Comparison of ENCODE assay signal across 22 mouse cellular contexts in genomic region chr15:100961561-100961960, GRCm38 (mm10).
A peak's percentile ranks its signal among the peaks of the same experiment; 100 is the strongest.
DNase-seq lines count a peak whose midpoint lies in the region; ATAC-seq and TF ChIP-seq lines count a peak whose summit lies in the region.
"Had no signal": no experiment of that assay in that cellular context is flagged by ENCODE, and none has a peak within 500 bp of the region (broad histone marks: within the 10 kb centered on the region; RNA-seq: fewer than 3 reads in every experiment).

No protein-coding gene starts in this region.

- no peaks in the 10 kb centered on the region for H3K27me3 ChIP-seq in kidney, postnatal 0 days (ENCODE audit: insufficient read depth, low read length)
- H3K27me3 ChIP-seq: limb, embryonic 15.5 days had no signal

- ATAC-seq in kidney, postnatal 0 days (replicated peaks; ENCODE audit: low FRiP score, low read depth), result no peak
- ATAC-seq: activated CD4-positive, CD25-positive, alpha-beta regulatory T cell, adult 4 months; forebrain, embryonic 14.5 days; hindbrain, embryonic 16.5 days; liver, postnatal 0 days; midbrain, embryonic 16.5 days had no signal

- H3K4me2 ChIP-seq in kidney, postnatal 0 days (ENCODE audit: low read length), result no peak overlapping the region
- H3K4me2 ChIP-seq: heart, embryonic 12.5 days; limb, embryonic 15.5 days had no signal

- H3K9ac ChIP-seq in kidney, postnatal 0 days (ENCODE audit: low read depth, low read length), result no peak overlapping the region
- H3K9ac ChIP-seq: heart, embryonic 12.5 days; limb, embryonic 15.5 days; liver, postnatal 0 days had no signal

- DNase-seq in cerebellum, postnatal 10 days, result peak; percentile 56 to 66
- DNase-seq in cerebellum, postnatal 4 days (ENCODE audit: low spot score in 2 of 2), result no peak
- DNase-seq in kidney, postnatal 0 days (ENCODE audit: low spot score), result no peak
- no peak for DNase-seq in kidney, postnatal 14 days
- peak; percentile 61 for DNase-seq in ES-CJ7 (ENCODE audit: low read depth, low spot score)
- DNase-seq in brain, adult 2 months (ENCODE audit: low read depth, low spot score), result peak; percentile 70
- no peak for DNase-seq in adipocyte (ENCODE audit: low spot score)
- no peak for DNase-seq in B cell, adult 2 months
- DNase-seq: adrenal gland, postnatal 36 days; heart, postnatal 36 days; kidney, adult 8-10 months; liver, postnatal 0 days; lung, postnatal 14 days; thymus, adult 18-20 months had no signal

- no peaks in the 10 kb centered on the region for H3K9me3 ChIP-seq in kidney, postnatal 0 days (replicated peaks; ENCODE audit: low read length)
- H3K9me3 ChIP-seq: heart, embryonic 12.5 days; limb, embryonic 15.5 days; megakaryocyte, embryonic 14.5 days had no signal

- no peak overlapping the region for H3K27ac ChIP-seq in kidney, postnatal 0 days
- H3K27ac ChIP-seq: limb, embryonic 15.5 days had no signal

- peak; percentile 44; the same call in 1 of the 2 replicates for TF ChIP-seq CTCF in kidney, postnatal 0 days (IDR thresholded peaks at IDR 0.05; ENCODE audit: low read depth)

- no peak overlapping the region for H3K4me3 ChIP-seq in kidney, postnatal 0 days (replicated peaks; ENCODE audit: low read depth, low read length)
- H3K4me3 ChIP-seq: heart, embryonic 12.5 days; limb, embryonic 15.5 days; megakaryocyte, embryonic 14.5 days had no signal

- H3K4me1 ChIP-seq in kidney, postnatal 0 days (replicated peaks; ENCODE audit: insufficient read depth, low read length), result no peaks in the 10 kb centered on the region
- H3K4me1 ChIP-seq: limb, embryonic 15.5 days; megakaryocyte, embryonic 14.5 days had no signal

- 60% methylated on average over 4 of the region's 4 CpGs for WGBS in kidney, postnatal 0 days

- no peaks in the 10 kb centered on the region for H3K36me3 ChIP-seq in kidney, postnatal 0 days (ENCODE audit: insufficient read depth, low read length)
- H3K36me3 ChIP-seq: G1E; heart, embryonic 12.5 days; limb, embryonic 15.5 days had no signal

Comparison
In these comparisons a context has a peak if more than half of its experiments do, and no peak if none do; other contexts are left out.
1. DNase-seq: peak in cerebellum, postnatal 10 days (2 of 2), ES-CJ7 (single experiment) and brain, adult 2 months (single experiment); none in cerebellum, postnatal 4 days (0 of 2), kidney, postnatal 0 days (single experiment), kidney, postnatal 14 days (single experiment), adipocyte (single experiment) and B cell, adult 2 months (0 of 2).